Mouse (Mus musculus) left cerebral cortex, adult 6 months (tissue): Measurements from ENCODE around the gene Ubxn7. TPM values are rescaled to one million over a fixed set of nuclear protein-coding genes. Genes with fewer than 3 reads are reported as not detected.

Experiments used
- long read RNA-seq, 2 experiments: library from polyadenylated mRNA; unstranded; transcript quantifications; one replicate each; pipeline ENCODE4 v2.0.0; 2019 to 2020
- polyA plus RNA-seq: library from polyadenylated mRNA; unstranded; fragments of <200 nt; fragmentation: Nextera tagmentation; gene quantifications from 2 replicates; pipeline ENCODE4 v1.2.3, GENCODE M21; 2021

Ubxn7 gene
- polyA plus RNA-seq, result 7.8 and 9.1 TPM in 2 replicates
- long read RNA-seq, experiment 1, full-length matches to known transcripts, result 51 of 62 reads
- long read RNA-seq, experiment 1, partial matches to known transcripts, result 3 of 62 reads
- long read RNA-seq, experiment 1, other reads (novel, unspliced or antisense), result 8 of 62 reads
- long read RNA-seq, experiment 2, full-length matches to known transcripts, result 4 of 9 reads
- long read RNA-seq, experiment 2, partial matches to known transcripts, result 2 of 9 reads
- long read RNA-seq, experiment 2, other reads (novel, unspliced or antisense), result 3 of 9 reads

GRCm38 (mm10) chr16:32332040-32332555 is at the start of gene Ubxn7:
Gene Ubxn7 (plus strand): TSS chr16:32332257.

GRCm38 (mm10) chr16:32400267-32400666 is 68.2 kb downstream of the Ubxn7 start, which contains the start of gene Tm4sf19:
Gene Tm4sf19 (plus strand): TSS chr16:32400506.

GRCm38 (mm10) chr16:32419517-32420483 is 87.7 kb downstream of the Ubxn7 start, which contains the start of gene Tctex1d2:
Gene Tctex1d2 (plus strand): TSS chr16:32419702.

DNA sequence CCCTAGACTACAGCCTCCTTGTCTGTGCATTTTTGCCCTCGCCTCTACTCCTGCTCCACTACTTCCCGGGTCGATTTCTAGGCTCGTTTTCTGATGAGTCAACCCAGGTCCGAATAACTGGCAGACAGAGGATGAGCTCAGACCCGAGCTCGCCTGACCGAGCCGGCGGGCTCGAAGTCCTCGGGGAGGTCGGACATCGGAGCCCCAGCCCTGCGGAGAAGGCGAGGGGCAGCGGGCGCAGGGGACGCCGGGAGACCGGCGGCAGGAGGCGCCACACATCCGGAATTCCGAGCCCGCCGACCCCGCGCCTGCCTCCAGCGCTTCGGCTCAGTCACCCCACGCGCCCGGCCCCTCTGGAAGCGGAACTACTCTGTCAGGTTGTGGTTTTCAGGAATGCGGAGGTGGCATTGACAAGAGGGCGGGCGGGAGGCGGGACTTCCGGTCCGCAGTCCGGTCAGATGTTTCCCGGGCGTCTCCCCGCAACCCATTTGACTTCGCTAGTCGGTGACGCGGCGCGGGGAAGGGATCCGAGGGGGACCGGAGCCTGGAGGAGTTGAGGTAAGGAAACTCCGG is 98.5 kb downstream of the Ubxn7 start, which contains the start of gene Pcyt1a:
TSS of gene Pcyt1a (plus strand) at position 448 of the 573 bp plus-strand sequence.

Other genes starting within 250 kb of the Ubxn7 start
- 43.9 and 45.4 TPM in 2 replicates for gene Pigx, start 232.5 kb upstream of the Ubxn7 start, polyA plus RNA-seq
- gene Cep19, start 232.5 kb upstream of the Ubxn7 start, polyA plus RNA-seq, result 122 and 129 TPM in 2 replicates
- 4.1 and 5.8 TPM in 2 replicates for gene Nrros, start 166.7 kb upstream of the Ubxn7 start, polyA plus RNA-seq
- gene Bex6, start 152.4 kb upstream of the Ubxn7 start, polyA plus RNA-seq, result not detected in 2 replicates
- gene Fbxo45, start 85.1 kb upstream of the Ubxn7 start, polyA plus RNA-seq, result 4.2 and 5.7 TPM in 2 replicates
- 15.4 and 15.9 TPM in 2 replicates for gene Wdr53, start 85.0 kb upstream of the Ubxn7 start, polyA plus RNA-seq
- not detected in 2 replicates for gene Smco1, start 60.8 kb upstream of the Ubxn7 start, polyA plus RNA-seq
- 21.3 and 29.2 TPM in 2 replicates for gene Rnf168, start 54.8 kb upstream of the Ubxn7 start, polyA plus RNA-seq
- not detected in 2 replicates for gene Tm4sf19, start 68.2 kb downstream of the Ubxn7 start, polyA plus RNA-seq
- 40.7 and 43.1 TPM in 2 replicates for gene Tctex1d2, start 87.4 kb downstream of the Ubxn7 start, polyA plus RNA-seq
- gene Pcyt1a, start 98.7 kb downstream of the Ubxn7 start, polyA plus RNA-seq, result 13.5 and 14.5 TPM in 2 replicates
- gene Slc51a, start 155.6 kb downstream of the Ubxn7 start, polyA plus RNA-seq, result not detected in 2 replicates
- not detected in 2 replicates for gene Zdhhc19, start 164.0 kb downstream of the Ubxn7 start, polyA plus RNA-seq